Mouse (Mus musculus) testis, adult 2 months (tissue): ENCODE measurements around the gene Cdh23. TPM values are rescaled to one million over a fixed set of nuclear protein-coding genes. Genes with fewer than 3 reads are reported as not detected.

Source experiments
- H3K27ac ChIP-seq: fragments of 200-500 bp; 2 replicates; pipeline ENCODE4 v1.5.1; 2012; ENCODE audit warnings: low read depth, low read length; ENCODE audit not compliant: control insufficient read depth, insufficient read depth
- H3K27me3 ChIP-seq: fragments of 200-500 bp; 2 replicates; pipeline ENCODE4 v1.6.1; 2012; ENCODE audit warnings: mild to moderate bottlenecking, low read length, moderate library complexity; ENCODE audit not compliant: control insufficient read depth, insufficient read depth
- H3K36me3 ChIP-seq: fragments of 200-500 bp; 2 replicates; pipeline ENCODE4 v1.6.1; 2012; ENCODE audit warnings: mild to moderate bottlenecking, low read length; ENCODE audit not compliant: control insufficient read depth, insufficient read depth
- H3K4me1 ChIP-seq: fragments of 200-500 bp; 2 replicates; pipeline ENCODE4 v1.6.1; 2012; ENCODE audit warnings: low read length; ENCODE audit not compliant: control insufficient read depth, insufficient read depth
- H3K4me3 ChIP-seq: fragments of 200-500 bp; 2 replicates; pipeline ENCODE4 v1.5.1; 2012; ENCODE audit warnings: low read depth, mild to moderate bottlenecking, low read length, moderate library complexity, mixed read lengths; ENCODE audit not compliant: control insufficient read depth
- CTCF ChIP-seq: fragments of 200-500 bp; IDR thresholded peaks from 2 replicates; pipeline ENCODE4 v1.5.1; 2012; ENCODE audit warnings: low read depth, mild to moderate bottlenecking, inconsistent platforms, low read length, moderate library complexity; ENCODE audit not compliant: control insufficient read depth, insufficient read depth, insufficient replicate concordance
- POLR2A ChIP-seq: fragments of 200-500 bp; IDR thresholded peaks from 2 replicates; pipeline ENCODE4 v1.6.1; 2012; ENCODE audit warnings: low read depth, mild to moderate bottlenecking, inconsistent platforms, low read length, moderate library complexity; ENCODE audit not compliant: control insufficient read depth
- polyA plus RNA-seq: library from polyadenylated mRNA; depleted of rRNA; stranded (reverse); fragments of >200 nt; gene quantifications from 2 replicates; pipeline ENCODE4 v1.2.3, GENCODE M21; 2012

Gene Cdh23
- polyA plus RNA-seq, 1 experiment, result 34.4 TPM

- Histone ChIP-seq H3K27ac (no peak overlapping the region), H3K4me1 (peaks cover 1% of the 10 kb centered on the region), H3K36me3 (no peaks in the 10 kb centered on the region), H3K4me3 (no peak overlapping the region), H3K27me3 (no peaks in the 10 kb centered on the region)
- no peak for TF ChIP-seq POLR2A
- TF ChIP-seq CTCF, result no peak
These were observed 279.2 kb downstream of the Cdh23 start for GRCm38 (mm10) chr10:60417041-60417440.

- Histone ChIP-seq H3K4me3 (peak overlapping the region; percentile 71), H3K36me3 (no peaks in the 10 kb centered on the region)
These were observed 282.5 kb downstream of the Cdh23 start for GRCm38 (mm10) chr10:60413756-60414155.

GRCm38 (mm10) chr10:60411794-60412193 lies 284.5 kb downstream of the Cdh23 start:
- peaks cover 2% of the 10 kb centered on the region for H3K4me1 ChIP-seq
- H3K36me3 ChIP-seq, result no peaks in the 10 kb centered on the region
- H3K27me3 ChIP-seq, result no peaks in the 10 kb centered on the region
- peak overlapping the region; percentile 71 for H3K4me3 ChIP-seq
- TF ChIP-seq POLR2A (no peak), CTCF (0 out of 2 replicates have a peak, but pooled peaks have one; percentile 9)
- no peak overlapping the region for H3K27ac ChIP-seq

More at GRCm38 (mm10) chr10:60413756-60414155, 282.5 kb downstream of the Cdh23 start:
- Histone ChIP-seq H3K4me1 (peaks cover 2% of the 10 kb centered on the region), H3K27me3 (no peaks in the 10 kb centered on the region), H3K27ac (no peak overlapping the region)
- TF ChIP-seq POLR2A, result no peak

GRCm38 (mm10) chr10:60407831-60408230 lies 288.5 kb downstream of the Cdh23 start:
- Histone ChIP-seq H3K36me3 (no peaks in the 10 kb centered on the region), H3K4me1 (peaks cover 2% of the 10 kb centered on the region), H3K27me3 (no peaks in the 10 kb centered on the region), H3K4me3 (no peak overlapping the region), H3K27ac (no peak overlapping the region)
- TF ChIP-seq CTCF (peak; percentile 97), POLR2A (no peak)

GRCm38 (mm10) chr10:60405460-60406177 lies 290.7 kb downstream of the Cdh23 start:
- Histone ChIP-seq H3K36me3 (no peaks in the 10 kb centered on the region), H3K4me3 (no peak overlapping the region), H3K27ac (no peak overlapping the region), H3K27me3 (no peaks in the 10 kb centered on the region), H3K4me1 (no peaks in the 10 kb centered on the region)
- TF ChIP-seq POLR2A (no peak), CTCF (no peak)

- Histone ChIP-seq H3K27ac (no peak overlapping the region), H3K4me1 (no peaks in the 10 kb centered on the region), H3K36me3 (no peaks in the 10 kb centered on the region), H3K27me3 (no peaks in the 10 kb centered on the region), H3K4me3 (no peak overlapping the region)
- no peak for TF ChIP-seq CTCF
- no peak for TF ChIP-seq POLR2A
These were observed 295.6 kb downstream of the Cdh23 start for GRCm38 (mm10) chr10:60400507-60401295.

- Histone ChIP-seq H3K36me3 (no peaks in the 10 kb centered on the region), H3K27ac (no peak within 1 kb of the TSS), H3K4me3 (no peak within 1 kb of the TSS), H3K27me3 (no peaks in the 10 kb centered on the region), H3K4me1 (no peaks in the 10 kb centered on the region)
- TF ChIP-seq POLR2A, result no peak
- no peak for TF ChIP-seq CTCF
These were observed 296.8 kb downstream of the Cdh23 start, which contains the start of gene Gm17455 for GRCm38 (mm10) chr10:60399449-60399848. Gene Gm17455, plus strand, starts transcription at chr10:60399726.
